Comparison of ENCODE assay signal across 29 mouse cellular contexts in genomic region chr6:129223611-129224010, GRCm38 (mm10). TPM values are rescaled to one million over a fixed set of nuclear protein-coding genes. Genes with fewer than 3 reads are reported as not detected.
A peak's percentile ranks its signal among the peaks of the same experiment; 100 is the strongest.
DNase-seq lines count a peak whose midpoint lies in the region; ATAC-seq and TF ChIP-seq lines count a peak whose summit lies in the region.
"Had no signal": no experiment of that assay in that cellular context is flagged by ENCODE, and none has a peak within 500 bp of the region (broad histone marks: within the 10 kb centered on the region; RNA-seq: fewer than 3 reads in every experiment).

No protein-coding gene starts in this region.

- TF ChIP-seq CTCF in MEL (IDR thresholded peaks at IDR 0.05 in 2 of 3, conservative IDR thresholded peaks at IDR 0.05 in 1 of 3; ENCODE audit: control insufficient read depth in 1 of 3, insufficient read depth in 1 of 3, low read depth in 2 of 3, low read length in 3 of 3, poor library complexity in 1 of 3, severe bottlenecking in 1 of 3): no peak
- TF ChIP-seq CTCF in liver, embryonic 14.5 days (IDR thresholded peaks at IDR 0.05; ENCODE audit: low read depth): no peak

- no peak for ATAC-seq in lung, embryonic 15.5 days (ENCODE audit: borderline replicate concordance, extremely low read depth, low FRiP score, low TSS enrichment)
- ATAC-seq in liver, embryonic 14.5 days (ENCODE audit: insufficient read depth): peak; percentile 39; the same call in 1 of the 2 replicates
- ATAC-seq: intestine, embryonic 15.5 days had no signal

- no peaks in the 10 kb centered on the region for H3K79me2 ChIP-seq in MEL (ENCODE audit: control insufficient read depth, insufficient read depth, low read length, poor library complexity)

- no peaks in the 10 kb centered on the region for H3K36me3 ChIP-seq in lung, embryonic 15.5 days
- peaks cover 0 to 45% of the 10 kb centered on the region in 2 experiments; a peak in 2 of 4 replicates for H3K36me3 ChIP-seq in MEL (ENCODE audit: control insufficient read depth in 1 of 2, insufficient read depth in 2 of 2, low read length in 2 of 2)
- H3K36me3 ChIP-seq in liver, embryonic 14.5 days (replicated peaks; ENCODE audit: control insufficient read depth, insufficient read depth, low read depth): no peaks in the 10 kb centered on the region
- H3K36me3 ChIP-seq: embryonic facial prominence, embryonic 12.5 days; forebrain, embryonic 12.5 days; heart, embryonic 15.5 days; hindbrain, embryonic 15.5 days; intestine, embryonic 15.5 days; limb, embryonic 15.5 days; neural tube, embryonic 12.5 days; stomach, embryonic 15.5 days had no signal

- H3K4me3 ChIP-seq in lung, embryonic 15.5 days: no peak overlapping the region
- H3K4me3 ChIP-seq in MEL (ENCODE audit: control insufficient read depth in 1 of 2, insufficient read depth in 1 of 2, low read depth in 2 of 2, low read length in 2 of 2): no peak overlapping the region
- H3K4me3 ChIP-seq in liver, embryonic 14.5 days (ENCODE audit: insufficient read depth in 1 of 2, low read depth in 2 of 2, low read length in 2 of 2): no peak overlapping the region
- H3K4me3 ChIP-seq: embryonic facial prominence, embryonic 12.5 days; erythroblast, embryonic 14.5 days; forebrain, embryonic 12.5 days; heart, embryonic 15.5 days; hindbrain, embryonic 15.5 days; intestine, embryonic 15.5 days; limb, embryonic 15.5 days; neural tube, embryonic 12.5 days; stomach, embryonic 15.5 days had no signal

- H3K27me3 ChIP-seq in lung, embryonic 15.5 days: no peaks in the 10 kb centered on the region
- H3K27me3 ChIP-seq in MEL (ENCODE audit: control insufficient read depth in 1 of 2, insufficient read depth in 2 of 2, low read length in 2 of 2): no peaks in the 10 kb centered on the region
- H3K27me3 ChIP-seq in liver, embryonic 14.5 days (ENCODE audit: control insufficient read depth, insufficient read depth, low read length): no peaks in the 10 kb centered on the region
- H3K27me3 ChIP-seq: embryonic facial prominence, embryonic 12.5 days; forebrain, embryonic 12.5 days; heart, embryonic 15.5 days; hindbrain, embryonic 15.5 days; intestine, embryonic 15.5 days; limb, embryonic 15.5 days; neural tube, embryonic 12.5 days; stomach, embryonic 15.5 days had no signal

- H3K27ac ChIP-seq in lung, embryonic 15.5 days: peak overlapping the region; percentile 54; the same call in 1 of the 2 replicates
- H3K27ac ChIP-seq in MEL (ENCODE audit: control insufficient read depth, low read depth, low read length): peak overlapping the region; percentile 48
- H3K27ac ChIP-seq in liver, embryonic 14.5 days: no peak overlapping the region
- H3K27ac ChIP-seq: embryonic facial prominence, embryonic 12.5 days; forebrain, embryonic 12.5 days; heart, embryonic 15.5 days; hindbrain, embryonic 15.5 days; intestine, embryonic 15.5 days; limb, embryonic 15.5 days; neural tube, embryonic 12.5 days had no signal

- H3K9me3 ChIP-seq in lung, embryonic 15.5 days: no peaks in the 10 kb centered on the region
- no peaks in the 10 kb centered on the region for H3K9me3 ChIP-seq in MEL (replicated peaks; ENCODE audit: insufficient read depth, low read length)
- H3K9me3 ChIP-seq in liver, embryonic 14.5 days (ENCODE audit: control insufficient read depth, low read length): no peaks in the 10 kb centered on the region
- H3K9me3 ChIP-seq: embryonic facial prominence, embryonic 12.5 days; forebrain, embryonic 12.5 days; heart, embryonic 15.5 days; hindbrain, embryonic 15.5 days; intestine, embryonic 15.5 days; limb, embryonic 15.5 days; neural tube, embryonic 12.5 days; stomach, embryonic 15.5 days had no signal

- no peaks in the 10 kb centered on the region for H3K4me1 ChIP-seq in lung, embryonic 15.5 days
- H3K4me1 ChIP-seq in MEL (ENCODE audit: control insufficient read depth in 1 of 2, insufficient read depth in 2 of 2, low read length in 2 of 2): peaks cover 18 to 38% of the 10 kb centered on the region in 2 experiments
- H3K4me1 ChIP-seq in liver, embryonic 14.5 days (replicated peaks; ENCODE audit: control insufficient read depth in 2 of 2, insufficient read depth in 2 of 2, low read length in 1 of 2): peaks cover 12 to 20% of the 10 kb centered on the region in 2 experiments
- H3K4me1 ChIP-seq: embryonic facial prominence, embryonic 12.5 days; forebrain, embryonic 12.5 days; heart, embryonic 15.5 days; hindbrain, embryonic 15.5 days; intestine, embryonic 15.5 days; limb, embryonic 15.5 days; neural tube, embryonic 12.5 days; stomach, embryonic 15.5 days had no signal

- no peak for TF ChIP-seq POLR2A in MEL (IDR thresholded peaks at IDR 0.05; ENCODE audit: control insufficient read depth in 1 of 2, insufficient read depth in 1 of 2, low read depth in 1 of 2, low read length in 2 of 2, poor library complexity in 1 of 2)

- TF ChIP-seq EP300 in MEL (IDR thresholded peaks at IDR 0.05; ENCODE audit: low read depth in 1 of 2, low read length in 2 of 2): peak in 1 of 2 experiments; percentile 59; a peak in 1 of 4 replicates
- no peak for TF ChIP-seq EP300 in liver, embryonic 14.5 days (IDR thresholded peaks at IDR 0.05; ENCODE audit: low read depth)

- DNase-seq in lung, postnatal 14 days: no peak
- peak; percentile 37 for DNase-seq in MEL (ENCODE audit: low read depth, low spot score)
- DNase-seq in induced T-regulatory cell, adult 2 months (ENCODE audit: low read depth): peak; percentile 17
- no peak for DNase-seq in liver, embryonic 14.5 days (ENCODE audit: low read depth in 3 of 3, low spot score in 3 of 3)
- no peak for DNase-seq in layer of hippocampus, adult 9-11 months
- no peak for DNase-seq in frontal cortex, adult 2 months (ENCODE audit: extremely low spot score in 1 of 2, low spot score in 1 of 2)
- DNase-seq: adrenal gland, adult 2 months; cerebellum, adult 2 months; cerebellum, postnatal 25 days; gastrocnemius, postnatal 10 days; kidney, adult 8-10 months; kidney, postnatal 10 days; left cerebral cortex, postnatal 4 days; lung, postnatal 36 days; midbrain, embryonic 14.5 days; retina, postnatal 1 day; thymus, postnatal 25 days had no signal

- no peak overlapping the region for H3K9ac ChIP-seq in lung, embryonic 15.5 days
- H3K9ac ChIP-seq in MEL (ENCODE audit: control insufficient read depth, low read depth, low read length, poor library complexity, severe bottlenecking): peak overlapping the region; percentile 14; the same call in 1 of the 2 replicates
- no peak overlapping the region for H3K9ac ChIP-seq in liver, embryonic 14.5 days (replicated peaks)
- H3K9ac ChIP-seq: embryonic facial prominence, embryonic 12.5 days; forebrain, embryonic 12.5 days; heart, embryonic 15.5 days; hindbrain, embryonic 15.5 days; intestine, embryonic 15.5 days; limb, embryonic 15.5 days; neural tube, embryonic 12.5 days; stomach, embryonic 15.5 days had no signal

- no peak for TF ChIP-seq RAD21 in MEL (IDR thresholded peaks at IDR 0.05; ENCODE audit: low read depth, low read length)

- WGBS in lung, embryonic 15.5 days: 65% methylated on average over 2 of the region's 2 CpGs
- WGBS in liver, embryonic 14.5 days (ENCODE audit: insufficient replicate concordance): 22% methylated on average over 2 of the region's 2 CpGs

- H3K4me2 ChIP-seq in lung, embryonic 15.5 days: no peak overlapping the region
- H3K4me2 ChIP-seq in liver, embryonic 14.5 days (ENCODE audit: low read depth): no peak overlapping the region
- H3K4me2 ChIP-seq: embryonic facial prominence, embryonic 12.5 days; forebrain, embryonic 12.5 days; heart, embryonic 15.5 days; hindbrain, embryonic 15.5 days; intestine, embryonic 15.5 days; limb, embryonic 15.5 days; neural tube, embryonic 12.5 days; stomach, embryonic 15.5 days had no signal

TF ChIP-seq in MEL, 35 proteins besides CTCF, POLR2A, EP300 and RAD21:
- TF ChIP-seq TAL1 (IDR thresholded peaks at IDR 0.05; ENCODE audit: low read length) (no peak), ZC3H11A (IDR thresholded peaks at IDR 0.05; ENCODE audit: low read depth, low read length) (no peak), MEF2A (IDR thresholded peaks at IDR 0.05; ENCODE audit: extremely low read depth, insufficient replicate concordance, low read depth, low read length, poor library complexity, severe bottlenecking) (no peak), USF2 (IDR thresholded peaks at IDR 0.05; ENCODE audit: borderline replicate concordance in 1 of 2, insufficient read depth in 1 of 2, low read depth in 1 of 2, low read length in 2 of 2) (no peak), TCF12 (IDR thresholded peaks at IDR 0.05; ENCODE audit: low read depth, low read length) (0 out of 2 replicates have a peak, but pooled peaks have one; percentile 28)

RNA-seq across cellular contexts. Expression of gene Clec2d, which starts 43.2 kb away (rescaled TPM):
- 1.2 and 1.5 TPM in 2 replicates for polyA plus RNA-seq in lung, embryonic 15.5 days (2015; fragmentation: Nextera tagmentation; extraction: Ambion mirVana)
- total RNA-seq in MEL (2012; rRNA removed): 1.7 and 2.8 TPM in 2 replicates
- under 1 TPM in 1 of 2 experiments, not detected in 1; 0.50 TPM for polyA plus RNA-seq in MEL (2012; ENCODE audit: insufficient read depth in 1 of 2, insufficient read length in 2 of 2, low read depth in 1 of 2, low replicate concordance in 2 of 2, missing spikeins in 1 of 2)
- 2.1 and 6.6 TPM in 2 replicates for polyA plus RNA-seq in liver, embryonic 14.5 days (2012; rRNA removed)
- polyA plus RNA-seq in liver, embryonic 14.5 days (2014; fragmentation: Nextera tagmentation; extraction: Ambion mirVana): 0.19 and 0.22 TPM in 2 replicates
- polyA plus RNA-seq in frontal cortex, adult 2 months (2012; rRNA removed): 14.0 and 20.5 TPM in 2 replicates
- polyA plus RNA-seq: erythroblast, embryonic 14.5 days; forebrain, embryonic 12.5 days; neural tube, embryonic 12.5 days had no signal

RNA-seq across cellular contexts. Expression of gene Cd69, which starts 51.6 kb away (rescaled TPM):
- polyA plus RNA-seq in lung, embryonic 15.5 days (2015; fragmentation: Nextera tagmentation; extraction: Ambion mirVana): 0.15 and 0.39 TPM in 2 replicates
- total RNA-seq in MEL (2012; rRNA removed): 0.26 TPM in 1 of 2 replicates, not detected in the other
- polyA plus RNA-seq in MEL (2012; ENCODE audit: insufficient read depth in 1 of 2, insufficient read length in 2 of 2, low read depth in 1 of 2, low replicate concordance in 2 of 2, missing spikeins in 1 of 2): not detected
- polyA plus RNA-seq in liver, embryonic 14.5 days (2012; rRNA removed): 0.44 and 0.98 TPM in 2 replicates
- polyA plus RNA-seq in liver, embryonic 14.5 days (2014; fragmentation: Nextera tagmentation; extraction: Ambion mirVana): 0.97 and 1.1 TPM in 2 replicates
- polyA plus RNA-seq in frontal cortex, adult 2 months (2012; rRNA removed): 0.20 TPM in 1 of 2 replicates, not detected in the other
- total RNA-seq: layer of hippocampus, postnatal 14 days; left cerebral cortex, adult 8-10 months; left cerebral cortex, postnatal 4 days had no signal
- polyA plus RNA-seq: adrenal gland, adult 2 months; embryonic facial prominence, embryonic 12.5 days; forebrain, embryonic 12.5 days; hindbrain, embryonic 15.5 days; neural tube, embryonic 12.5 days had no signal

Comparison
In these comparisons a context has a peak if more than half of its experiments do, and no peak if none do; other contexts are left out.
1. DNase-seq: peak in MEL (single experiment) and induced T-regulatory cell, adult 2 months (single experiment); none in lung, postnatal 14 days (single experiment), liver, embryonic 14.5 days (0 of 3), layer of hippocampus, adult 9-11 months (single experiment) and frontal cortex, adult 2 months (0 of 2).